Mouse (Mus musculus) kidney, postnatal 4 days (tissue): ENCODE measurements around the gene Olfr847.

Experiments
- DNase-seq, 2 experiments: peaks; one replicate each; pipeline ENCODE4 v3.0.0; 2021; ENCODE audit warnings: mixed read lengths in 2 of 2

Olfr847 gene

GRCm38 (mm10) chr9:19378569-19378968, at the start of gene Olfr847:
Olfr847 (minus strand) TSS chr9:19378669.
- DNase-seq: no peak

- DNase-seq: no peak
Measured at GRCm38 (mm10) chr9:19363905-19364304, 14.6 kb downstream of the Olfr847 start, which contains the start of gene Olfr846. Olfr846 (minus strand) TSS chr9:19364005.

GRCm38 (mm10) chr9:19336157-19336556, 42.3 kb downstream of the Olfr847 start, which contains the start of gene Olfr845:
Olfr845 (plus strand) TSS chr9:19336457.
- no peak for DNase-seq
